Mouse (Mus musculus): ENCODE data around the gene Zic3.

DNA sequence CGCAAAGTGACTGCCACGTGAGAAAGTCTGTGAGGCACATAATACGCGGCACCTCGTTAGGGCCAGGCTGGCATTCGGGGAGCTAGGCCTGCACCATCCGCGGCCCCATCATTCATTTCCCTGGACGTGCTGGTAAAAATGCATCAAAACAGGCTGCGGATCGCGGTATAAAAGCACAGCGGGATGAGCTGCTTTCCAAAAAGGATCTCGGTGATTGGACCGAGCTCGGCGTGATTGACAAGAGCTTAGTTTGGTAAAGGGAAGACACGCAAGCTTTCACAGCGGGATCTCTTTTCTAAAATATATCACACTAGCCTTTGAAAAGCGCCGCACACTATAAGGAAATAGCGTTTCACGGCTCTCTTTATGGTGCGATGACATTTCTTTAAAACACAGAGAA is 3.8 kb upstream of the Zic3 start:
- TF ChIP-seq CTCF (IDR thresholded peaks at IDR 0.05; ENCODE audit: low read depth, low read length) (no peak), POLR2A (IDR thresholded peaks at IDR 0.05; ENCODE audit: extremely low read depth, insufficient read depth, low read length) (no peak)

All from liver, adult 2 months (tissue).